Mouse (Mus musculus): Measurements from ENCODE around the gene Zdhhc14. TPM values are rescaled to one million over a fixed set of nuclear protein-coding genes. Genes with fewer than 3 reads are reported as not detected.
A peak's percentile ranks its signal among the peaks of the same experiment; 100 is the strongest.

Zdhhc14 gene
- polyA plus RNA-seq, 2 experiments = 2.6 to 5.8 TPM

- H3K9ac ChIP-seq (replicated peaks) = no peak overlapping the region
- no peaks in the 10 kb centered on the region for H3K27me3 ChIP-seq (ENCODE audit: control insufficient read depth, insufficient read depth, low read length)
- ATAC-seq (ENCODE audit: insufficient read depth) (no peak), DNase-seq (ENCODE audit: low read depth in 3 of 3, low spot score in 3 of 3) (no peak)
- H3K4me1 ChIP-seq (replicated peaks; ENCODE audit: control insufficient read depth in 2 of 2, insufficient read depth in 2 of 2, low read length in 1 of 2) = no peaks in the 10 kb centered on the region; a peak in 1 of 4 replicates
- H3K27ac ChIP-seq = no peak overlapping the region
- H3K36me3 ChIP-seq (replicated peaks; ENCODE audit: control insufficient read depth, insufficient read depth, low read depth) = no peaks in the 10 kb centered on the region
- no peak overlapping the region for H3K4me3 ChIP-seq (ENCODE audit: insufficient read depth in 1 of 2, low read depth in 2 of 2, low read length in 2 of 2)
- TF ChIP-seq CTCF (IDR thresholded peaks at IDR 0.05; ENCODE audit: low read depth) (no peak), EP300 (IDR thresholded peaks at IDR 0.05; ENCODE audit: low read depth) (no peak)
- WGBS (ENCODE audit: insufficient replicate concordance) = 68% methylated on average over 8 of the region's 8 CpGs
- no peak overlapping the region for H3K4me2 ChIP-seq (ENCODE audit: low read depth)
- no peaks in the 10 kb centered on the region for H3K9me3 ChIP-seq (ENCODE audit: control insufficient read depth, low read length)
Observed at GRCm38 (mm10) chr17:5606151-5606591, 113.8 kb downstream of the Zdhhc14 start.

GRCm38 (mm10) chr17:5607352-5607751, 115.0 kb downstream of the Zdhhc14 start:
- no peaks in the 10 kb centered on the region for H3K36me3 ChIP-seq (replicated peaks; ENCODE audit: control insufficient read depth, insufficient read depth, low read depth)
- H3K4me1 ChIP-seq (replicated peaks; ENCODE audit: control insufficient read depth in 2 of 2, insufficient read depth in 2 of 2, low read length in 1 of 2) = no peaks in the 10 kb centered on the region; a peak in 1 of 4 replicates
- H3K9me3 ChIP-seq (ENCODE audit: control insufficient read depth, low read length) = no peaks in the 10 kb centered on the region
- H3K27ac ChIP-seq = no peak overlapping the region
- no peak for DNase-seq (ENCODE audit: low read depth in 3 of 3, low spot score in 3 of 3)
- H3K27me3 ChIP-seq (ENCODE audit: control insufficient read depth, insufficient read depth, low read length) = no peaks in the 10 kb centered on the region
- H3K4me2 ChIP-seq (ENCODE audit: low read depth) = no peak overlapping the region
- ATAC-seq (ENCODE audit: insufficient read depth) = no peak
- no peak overlapping the region for H3K9ac ChIP-seq (replicated peaks)
- H3K4me3 ChIP-seq (ENCODE audit: insufficient read depth in 1 of 2, low read depth in 2 of 2, low read length in 2 of 2) = no peak overlapping the region
- WGBS (ENCODE audit: insufficient replicate concordance) = 86% methylated on average over 7 of the region's 7 CpGs
- TF ChIP-seq EP300 (IDR thresholded peaks at IDR 0.05; ENCODE audit: low read depth) (no peak), CTCF (IDR thresholded peaks at IDR 0.05; ENCODE audit: low read depth) (no peak)

- Histone ChIP-seq H3K27me3 (ENCODE audit: control insufficient read depth, insufficient read depth, low read length) (no peaks in the 10 kb centered on the region), H3K9ac (replicated peaks) (no peak overlapping the region), H3K27ac (no peak overlapping the region), H3K4me2 (ENCODE audit: low read depth) (no peak overlapping the region), H3K36me3 (replicated peaks; ENCODE audit: control insufficient read depth, insufficient read depth, low read depth) (no peaks in the 10 kb centered on the region), H3K9me3 (ENCODE audit: control insufficient read depth, low read length) (no peaks in the 10 kb centered on the region), H3K4me1 (replicated peaks; ENCODE audit: control insufficient read depth in 2 of 2, insufficient read depth in 2 of 2, low read length in 1 of 2) (peaks cover 5 to 6% of the 10 kb centered on the region in 2 experiments), H3K4me3 (ENCODE audit: insufficient read depth in 1 of 2, low read depth in 2 of 2, low read length in 2 of 2) (no peak overlapping the region)
- TF ChIP-seq EP300 (IDR thresholded peaks at IDR 0.05; ENCODE audit: low read depth) (no peak), CTCF (IDR thresholded peaks at IDR 0.05; ENCODE audit: low read depth) (no peak)
- ATAC-seq (ENCODE audit: insufficient read depth) (peak; percentile 21; the same call in 1 of the 2 replicates), DNase-seq (ENCODE audit: low read depth in 3 of 3, low spot score in 3 of 3) (no peak)
- WGBS (ENCODE audit: insufficient replicate concordance) = 83% methylated on average over 4 of the region's 4 CpGs
Observed at GRCm38 (mm10) chr17:5609875-5610552, 117.7 kb downstream of the Zdhhc14 start.

- TF ChIP-seq CTCF (IDR thresholded peaks at IDR 0.05; ENCODE audit: low read depth) = no peak
- H3K4me3 ChIP-seq (ENCODE audit: insufficient read depth in 1 of 2, low read depth in 2 of 2, low read length in 2 of 2) = no peak overlapping the region
- 62% methylated on average over 4 of the region's 4 CpGs for WGBS (ENCODE audit: insufficient replicate concordance)
- no peak overlapping the region for H3K27ac ChIP-seq
- DNase-seq (ENCODE audit: low read depth in 3 of 3, low spot score in 3 of 3) = no peak
- H3K36me3 ChIP-seq (replicated peaks; ENCODE audit: control insufficient read depth, insufficient read depth, low read depth) = no peaks in the 10 kb centered on the region
- H3K9me3 ChIP-seq (ENCODE audit: control insufficient read depth, low read length) = no peaks in the 10 kb centered on the region
- H3K4me2 ChIP-seq (ENCODE audit: low read depth) = no peak overlapping the region
- ATAC-seq (ENCODE audit: insufficient read depth) = no peak
- H3K4me1 ChIP-seq (replicated peaks; ENCODE audit: control insufficient read depth in 2 of 2, insufficient read depth in 2 of 2, low read length in 1 of 2) = peaks cover 5 to 9% of the 10 kb centered on the region in 2 experiments
- no peak overlapping the region for H3K9ac ChIP-seq (replicated peaks)
- H3K27me3 ChIP-seq (ENCODE audit: control insufficient read depth, insufficient read depth, low read length) = no peaks in the 10 kb centered on the region
Observed at GRCm38 (mm10) chr17:5612236-5612635, 119.9 kb downstream of the Zdhhc14 start.

GRCm38 (mm10) chr17:5614771-5615318, 122.5 kb downstream of the Zdhhc14 start:
- TF ChIP-seq EP300 (IDR thresholded peaks at IDR 0.05; ENCODE audit: low read depth) = no peak
- no peak for TF ChIP-seq CTCF (IDR thresholded peaks at IDR 0.05; ENCODE audit: low read depth)
- Histone ChIP-seq H3K36me3 (replicated peaks; ENCODE audit: control insufficient read depth, insufficient read depth, low read depth) (no peaks in the 10 kb centered on the region), H3K4me2 (ENCODE audit: low read depth) (no peak overlapping the region), H3K4me1 (replicated peaks; ENCODE audit: control insufficient read depth in 2 of 2, insufficient read depth in 2 of 2, low read length in 1 of 2) (peaks cover 5 to 9% of the 10 kb centered on the region in 2 experiments), H3K27ac (no peak overlapping the region), H3K4me3 (ENCODE audit: insufficient read depth in 1 of 2, low read depth in 2 of 2, low read length in 2 of 2) (no peak overlapping the region), H3K9me3 (ENCODE audit: control insufficient read depth, low read length) (no peaks in the 10 kb centered on the region), H3K9ac (replicated peaks) (no peak overlapping the region), H3K27me3 (ENCODE audit: control insufficient read depth, insufficient read depth, low read length) (no peaks in the 10 kb centered on the region)
- DNase-seq (ENCODE audit: low read depth in 3 of 3, low spot score in 3 of 3) (no peak), ATAC-seq (ENCODE audit: insufficient read depth) (peak; percentile 56; the same call in 1 of the 2 replicates)
- WGBS (ENCODE audit: insufficient replicate concordance) = 29% methylated on average over 9 of the region's 9 CpGs
